Mouse (Mus musculus): Measurements from ENCODE around the gene Itpkb. TPM values are rescaled to one million over a fixed set of nuclear protein-coding genes. Genes with fewer than 3 reads are reported as not detected.
A peak's percentile ranks its signal among the peaks of the same experiment; 100 is the strongest.

Itpkb gene
- polyA plus RNA-seq, 1 experiment from 2014 or later: 7.7 TPM

- no peaks in the 10 kb centered on the region for H3K4me1 ChIP-seq (ENCODE audit: control insufficient read depth, insufficient read depth, low read length)
- ATAC-seq (ENCODE audit: low FRiP score, low TSS enrichment): no peak
- no peak overlapping the region for H3K4me2 ChIP-seq (replicated peaks; ENCODE audit: low read depth, low read length)
- no peaks in the 10 kb centered on the region for H3K27me3 ChIP-seq (ENCODE audit: control insufficient read depth, insufficient read depth, low read length)
- H3K9me3 ChIP-seq (ENCODE audit: control insufficient read depth, low read length): no peaks in the 10 kb centered on the region
- 31% methylated on average over 9 of the region's 9 CpGs for WGBS
- no peak overlapping the region for H3K27ac ChIP-seq (ENCODE audit: low read depth, low read length)
- no peak overlapping the region for H3K9ac ChIP-seq (ENCODE audit: low read depth, low read length)
- H3K4me3 ChIP-seq (ENCODE audit: low read length): no peak overlapping the region
- no peaks in the 10 kb centered on the region; the same call in 1 of the 2 replicates for H3K36me3 ChIP-seq (ENCODE audit: control insufficient read depth, insufficient read depth, low read length)
Measured at GRCm38 (mm10) chr1:180428101-180428712, 97.9 kb downstream of the Itpkb start.

GRCm38 (mm10) chr1:180428871-180429270 lies 98.6 kb downstream of the Itpkb start:
- H3K4me3 ChIP-seq (ENCODE audit: low read length): no peak overlapping the region
- no peak overlapping the region for H3K4me2 ChIP-seq (replicated peaks; ENCODE audit: low read depth, low read length)
- 0 out of 2 replicates have a peak, but pooled peaks cover 3% of the 10 kb centered on the region for H3K4me1 ChIP-seq (ENCODE audit: control insufficient read depth, insufficient read depth, low read length)
- H3K27ac ChIP-seq (ENCODE audit: low read depth, low read length): no peak overlapping the region
- no peaks in the 10 kb centered on the region for H3K9me3 ChIP-seq (ENCODE audit: control insufficient read depth, low read length)
- H3K36me3 ChIP-seq (ENCODE audit: control insufficient read depth, insufficient read depth, low read length): no peaks in the 10 kb centered on the region; the same call in 1 of the 2 replicates
- no peak for ATAC-seq (ENCODE audit: low FRiP score, low TSS enrichment)
- H3K27me3 ChIP-seq (ENCODE audit: control insufficient read depth, insufficient read depth, low read length): no peaks in the 10 kb centered on the region
- WGBS: 79% methylated on average over 8 of the region's 8 CpGs
- H3K9ac ChIP-seq (ENCODE audit: low read depth, low read length): no peak overlapping the region

GRCm38 (mm10) chr1:180429819-180430218 lies 99.5 kb downstream of the Itpkb start:
- no peaks in the 10 kb centered on the region for H3K27me3 ChIP-seq (ENCODE audit: control insufficient read depth, insufficient read depth, low read length)
- H3K27ac ChIP-seq (ENCODE audit: low read depth, low read length): no peak overlapping the region
- H3K9ac ChIP-seq (ENCODE audit: low read depth, low read length): no peak overlapping the region
- no peak overlapping the region for H3K4me3 ChIP-seq (ENCODE audit: low read length)
- 63% methylated on average over 5 of the region's 5 CpGs for WGBS
- H3K4me1 ChIP-seq (ENCODE audit: control insufficient read depth, insufficient read depth, low read length): 0 out of 2 replicates have a peak, but pooled peaks cover 5% of the 10 kb centered on the region
- no peaks in the 10 kb centered on the region for H3K9me3 ChIP-seq (ENCODE audit: control insufficient read depth, low read length)
- H3K36me3 ChIP-seq (ENCODE audit: control insufficient read depth, insufficient read depth, low read length): no peaks in the 10 kb centered on the region
- no peak for ATAC-seq (ENCODE audit: low FRiP score, low TSS enrichment)
- H3K4me2 ChIP-seq (replicated peaks; ENCODE audit: low read depth, low read length): no peak overlapping the region

- 70% methylated on average over 12 of the region's 12 CpGs for WGBS
- no peak overlapping the region for H3K4me3 ChIP-seq (ENCODE audit: low read length)
- no peaks in the 10 kb centered on the region for H3K9me3 ChIP-seq (ENCODE audit: control insufficient read depth, low read length)
- no peak overlapping the region for H3K9ac ChIP-seq (ENCODE audit: low read depth, low read length)
- no peaks in the 10 kb centered on the region for H3K36me3 ChIP-seq (ENCODE audit: control insufficient read depth, insufficient read depth, low read length)
- 0 out of 2 replicates have a peak, but pooled peaks cover 5% of the 10 kb centered on the region for H3K4me1 ChIP-seq (ENCODE audit: control insufficient read depth, insufficient read depth, low read length)
- no peak overlapping the region for H3K4me2 ChIP-seq (replicated peaks; ENCODE audit: low read depth, low read length)
- H3K27me3 ChIP-seq (ENCODE audit: control insufficient read depth, insufficient read depth, low read length): no peaks in the 10 kb centered on the region
- no peak overlapping the region for H3K27ac ChIP-seq (ENCODE audit: low read depth, low read length)
- ATAC-seq (ENCODE audit: low FRiP score, low TSS enrichment): no peak
Measured at GRCm38 (mm10) chr1:180431833-180432232, 101.5 kb downstream of the Itpkb start.

- 2% methylated on average over 16 of the region's 16 CpGs for WGBS
- 0 out of 2 replicates have a peak, but pooled peaks cover 5% of the 10 kb centered on the region for H3K4me1 ChIP-seq (ENCODE audit: control insufficient read depth, insufficient read depth, low read length)
- H3K4me2 ChIP-seq (replicated peaks; ENCODE audit: low read depth, low read length): peak overlapping the region; percentile 49
- H3K9me3 ChIP-seq (ENCODE audit: control insufficient read depth, low read length): no peaks in the 10 kb centered on the region
- H3K27me3 ChIP-seq (ENCODE audit: control insufficient read depth, insufficient read depth, low read length): no peaks in the 10 kb centered on the region
- no peaks in the 10 kb centered on the region for H3K36me3 ChIP-seq (ENCODE audit: control insufficient read depth, insufficient read depth, low read length)
- peak; percentile 41; the same call in 1 of the 2 replicates for ATAC-seq (ENCODE audit: low FRiP score, low TSS enrichment)
- peak overlapping the region; percentile 46; the same call in 1 of the 2 replicates for H3K9ac ChIP-seq (ENCODE audit: low read depth, low read length)
- H3K4me3 ChIP-seq (ENCODE audit: low read length): peak overlapping the region; percentile 27
- H3K27ac ChIP-seq (ENCODE audit: low read depth, low read length): no peak overlapping the region
Measured at GRCm38 (mm10) chr1:180433098-180433538, 102.8 kb downstream of the Itpkb start.

- ATAC-seq (ENCODE audit: low FRiP score, low TSS enrichment): peak; percentile 90
- H3K9ac ChIP-seq (ENCODE audit: low read depth, low read length): no peak overlapping the region
- no peak overlapping the region for H3K27ac ChIP-seq (ENCODE audit: low read depth, low read length)
- no peak overlapping the region for H3K4me3 ChIP-seq (ENCODE audit: low read length)
- 13% methylated on average over 7 of the region's 7 CpGs for WGBS
- no peaks in the 10 kb centered on the region for H3K9me3 ChIP-seq (ENCODE audit: control insufficient read depth, low read length)
- H3K4me1 ChIP-seq (ENCODE audit: control insufficient read depth, insufficient read depth, low read length): 0 out of 2 replicates have a peak, but pooled peaks cover 5% of the 10 kb centered on the region
- H3K27me3 ChIP-seq (ENCODE audit: control insufficient read depth, insufficient read depth, low read length): no peaks in the 10 kb centered on the region
- H3K36me3 ChIP-seq (ENCODE audit: control insufficient read depth, insufficient read depth, low read length): no peaks in the 10 kb centered on the region
- H3K4me2 ChIP-seq (replicated peaks; ENCODE audit: low read depth, low read length): no peak overlapping the region
Measured at GRCm38 (mm10) chr1:180433796-180434566, 103.7 kb downstream of the Itpkb start.

- H3K9me3 ChIP-seq (ENCODE audit: control insufficient read depth, low read length): no peaks in the 10 kb centered on the region
- peak; percentile 21; the same call in 1 of the 2 replicates for ATAC-seq (ENCODE audit: low FRiP score, low TSS enrichment)
- WGBS: 18% methylated on average over 9 of the region's 9 CpGs
- peak overlapping the region; percentile 31; the same call in 1 of the 2 replicates for H3K9ac ChIP-seq (ENCODE audit: low read depth, low read length)
- 0 out of 2 replicates have a peak, but pooled peaks cover 5% of the 10 kb centered on the region for H3K4me1 ChIP-seq (ENCODE audit: control insufficient read depth, insufficient read depth, low read length)
- no peak overlapping the region for H3K4me3 ChIP-seq (ENCODE audit: low read length)
- no peak overlapping the region for H3K27ac ChIP-seq (ENCODE audit: low read depth, low read length)
- H3K27me3 ChIP-seq (ENCODE audit: control insufficient read depth, insufficient read depth, low read length): no peaks in the 10 kb centered on the region
- no peaks in the 10 kb centered on the region for H3K36me3 ChIP-seq (ENCODE audit: control insufficient read depth, insufficient read depth, low read length)
- 0 out of 2 replicates have a peak overlapping the region, but pooled peaks have one; percentile 4 for H3K4me2 ChIP-seq (replicated peaks; ENCODE audit: low read depth, low read length)
Measured at GRCm38 (mm10) chr1:180434925-180435324, 104.6 kb downstream of the Itpkb start.

- Histone ChIP-seq H3K4me2 (replicated peaks; ENCODE audit: low read depth, low read length) (no peak overlapping the region), H3K27ac (ENCODE audit: low read depth, low read length) (no peak overlapping the region), H3K9ac (ENCODE audit: low read depth, low read length) (no peak overlapping the region), H3K36me3 (ENCODE audit: control insufficient read depth, insufficient read depth, low read length) (no peaks in the 10 kb centered on the region), H3K4me3 (ENCODE audit: low read length) (no peak overlapping the region), H3K27me3 (ENCODE audit: control insufficient read depth, insufficient read depth, low read length) (0 out of 2 replicates have a peak, but pooled peaks cover 2% of the 10 kb centered on the region), H3K9me3 (ENCODE audit: control insufficient read depth, low read length) (no peaks in the 10 kb centered on the region), H3K4me1 (ENCODE audit: control insufficient read depth, insufficient read depth, low read length) (no peaks in the 10 kb centered on the region)
- ATAC-seq (ENCODE audit: low FRiP score, low TSS enrichment): no peak
- whole genome bisulfite sequencing: 83% methylated on average over 4 of the region's 4 CpGs
Measured at GRCm38 (mm10) chr1:180439496-180439895, 109.2 kb downstream of the Itpkb start.
